Mouse (Mus musculus) thymus, adult 18-20 months (tissue): ENCODE data around the gene Gpr62.

Source experiments
- DNase-seq, 2 experiments: peaks; one replicate each; pipeline ENCODE4 v3.0.0; 2022; ENCODE audit warnings: mixed read lengths in 2 of 2

Gene Gpr62

DNA sequence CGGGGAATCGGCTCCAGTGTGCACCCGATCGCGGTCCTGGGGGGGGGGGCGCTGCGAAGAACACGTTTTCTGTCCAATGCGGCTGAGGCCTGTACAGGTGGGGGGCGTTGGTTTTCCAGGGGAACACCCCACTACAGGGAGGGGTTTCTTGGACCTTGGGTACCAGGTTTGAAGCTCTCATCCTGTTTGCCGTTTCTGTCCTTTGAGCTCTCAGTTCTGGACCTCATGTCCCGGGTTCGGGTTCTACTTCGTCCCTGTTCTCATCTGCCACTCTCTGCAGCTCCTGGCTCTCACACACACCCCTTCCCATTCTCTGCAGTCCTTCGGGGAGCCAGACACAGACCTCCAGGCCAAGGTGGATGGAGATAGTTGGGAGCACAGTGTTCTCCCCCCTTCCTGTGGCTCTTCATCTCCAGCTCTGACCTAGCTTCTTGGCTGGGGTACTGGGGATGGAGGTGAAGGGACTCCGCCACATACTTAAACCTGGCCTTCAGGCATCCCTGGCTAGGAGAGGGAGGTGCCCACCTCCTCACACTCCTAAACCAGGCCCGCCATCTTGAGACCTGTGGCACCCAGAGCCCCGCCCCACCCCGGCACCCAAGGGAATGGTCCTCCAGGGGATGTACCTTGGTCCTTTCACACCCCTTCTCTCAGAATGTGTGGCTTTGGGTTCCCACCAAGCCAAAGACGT is 11.5 kb downstream of the Gpr62 start:
- no peak for DNase-seq

DNA sequence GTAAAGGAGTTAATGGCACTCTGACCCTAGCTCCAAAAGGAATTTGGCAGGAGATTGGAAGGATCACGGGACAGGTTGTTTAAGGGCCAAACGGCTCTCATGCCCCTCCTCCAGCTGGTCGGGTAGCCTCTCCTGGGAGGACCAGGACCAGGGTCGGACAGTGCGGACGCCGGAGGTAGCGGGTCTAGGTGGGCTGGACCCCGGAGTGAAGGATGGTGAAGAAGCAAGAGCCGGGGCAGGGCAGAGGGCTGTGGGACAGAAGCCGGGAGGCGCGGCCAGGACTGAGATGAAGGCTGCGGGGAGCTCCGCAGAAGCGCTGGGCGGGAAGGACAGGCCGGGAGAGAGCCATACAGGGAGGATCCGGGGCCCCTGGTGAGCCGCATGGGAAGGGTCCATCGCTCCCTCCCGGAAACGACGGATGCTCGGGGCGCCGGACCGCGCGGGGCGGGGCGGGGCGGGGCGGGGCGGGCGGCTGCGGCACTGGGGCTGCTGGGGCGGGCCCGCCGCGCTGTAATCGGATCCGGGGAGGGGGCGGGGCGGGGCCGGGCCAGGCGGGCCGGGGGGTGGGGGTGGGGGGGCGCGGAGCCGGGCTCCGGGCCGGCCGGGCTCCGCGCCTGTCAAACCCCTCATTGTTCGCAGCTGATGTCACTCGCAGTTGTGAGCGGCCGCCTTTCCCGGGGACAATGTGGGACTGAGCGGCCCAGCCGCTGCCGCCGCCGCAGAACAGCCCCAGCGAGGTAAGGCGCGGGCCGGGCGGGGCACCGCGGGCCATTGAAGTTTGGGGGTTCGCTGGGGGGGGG is 12.3 kb downstream of the Gpr62 start, which contains the start of gene Pcbp4:
Gene Pcbp4 (plus strand): TSS at position 21 of the 800 bp plus-strand sequence.
- DNase-seq, result no peak

DNA sequence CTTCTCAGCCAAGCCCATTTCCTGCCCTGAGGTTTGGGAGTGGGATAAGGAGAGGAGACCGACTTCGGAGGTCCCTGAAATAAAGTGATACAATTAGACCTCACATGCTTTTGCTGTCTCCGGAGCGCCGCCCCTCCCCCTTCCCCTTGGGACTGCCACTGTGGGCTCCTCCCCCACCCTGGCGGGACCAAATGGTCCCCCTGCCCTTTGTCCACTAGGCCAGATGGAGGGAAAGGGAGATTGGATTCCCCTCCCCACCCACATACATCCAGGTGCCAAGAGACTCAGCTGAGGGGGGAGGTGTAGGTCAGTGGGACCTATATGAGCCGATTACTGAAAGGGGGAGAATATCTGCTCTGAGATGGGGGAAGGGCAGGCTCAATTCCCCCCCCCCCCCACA is 12.9 kb downstream of the Gpr62 start:
- no peak for DNase-seq

DNA sequence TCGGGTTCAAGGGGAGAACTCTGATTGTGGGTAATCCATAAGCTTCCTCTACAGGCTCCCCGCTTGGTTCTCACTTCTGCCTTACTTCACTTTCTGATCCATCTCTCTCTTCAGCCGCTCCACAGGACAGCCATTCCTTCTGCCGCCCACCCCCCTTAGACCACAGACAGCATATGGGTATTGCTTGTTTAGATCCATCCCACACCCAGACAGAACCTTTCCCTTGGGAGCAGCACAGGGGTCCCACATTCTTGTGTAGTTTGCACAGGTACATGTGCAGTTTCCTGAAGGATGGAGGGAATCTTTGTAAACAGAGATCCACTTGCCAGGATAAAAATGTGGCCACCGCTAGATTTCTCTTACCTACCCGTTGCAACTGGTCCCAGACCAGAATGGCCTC is 13.4 kb downstream of the Gpr62 start:
- no peak for DNase-seq

DNA sequence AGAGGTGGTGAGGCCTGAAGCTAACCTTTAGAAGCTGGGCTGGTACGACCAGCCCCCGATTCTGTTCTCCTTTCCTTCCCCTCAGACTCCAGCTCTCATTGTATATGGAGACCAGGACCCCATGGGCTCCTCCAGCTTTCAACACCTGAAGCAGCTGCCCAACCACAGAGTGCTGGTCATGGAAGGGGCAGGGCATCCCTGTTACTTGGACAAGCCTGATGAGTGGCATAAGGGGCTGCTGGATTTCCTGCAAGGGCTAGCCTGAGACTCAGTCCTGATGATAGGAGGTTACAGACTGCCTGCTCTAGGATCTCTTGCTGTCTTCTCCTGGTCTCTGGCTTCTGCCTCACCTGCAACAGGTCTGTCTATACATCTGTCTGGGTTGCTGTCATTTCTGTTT is 13.8 kb downstream of the Gpr62 start:
- no peak for DNase-seq

DNA sequence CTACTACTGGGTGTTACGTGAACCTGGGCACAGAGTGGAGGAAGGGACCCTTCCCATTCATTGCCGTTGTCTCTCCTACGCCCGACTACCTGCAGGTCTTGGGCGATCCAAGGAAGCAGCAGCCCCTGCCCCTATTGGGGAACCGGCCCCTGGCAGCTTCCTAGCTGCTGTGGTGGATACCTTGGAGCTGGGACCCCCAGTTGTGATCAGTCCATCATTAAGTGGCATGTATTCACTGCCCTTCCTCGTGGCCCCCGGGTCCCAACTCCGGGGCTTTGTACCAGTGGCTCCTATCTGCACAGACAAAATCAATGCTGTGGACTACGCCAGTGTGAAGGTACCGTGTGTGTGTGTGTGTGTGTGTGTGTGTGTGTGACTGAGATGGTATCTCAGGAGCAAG is 14.4 kb downstream of the Gpr62 start:
- no peak for DNase-seq

DNA sequence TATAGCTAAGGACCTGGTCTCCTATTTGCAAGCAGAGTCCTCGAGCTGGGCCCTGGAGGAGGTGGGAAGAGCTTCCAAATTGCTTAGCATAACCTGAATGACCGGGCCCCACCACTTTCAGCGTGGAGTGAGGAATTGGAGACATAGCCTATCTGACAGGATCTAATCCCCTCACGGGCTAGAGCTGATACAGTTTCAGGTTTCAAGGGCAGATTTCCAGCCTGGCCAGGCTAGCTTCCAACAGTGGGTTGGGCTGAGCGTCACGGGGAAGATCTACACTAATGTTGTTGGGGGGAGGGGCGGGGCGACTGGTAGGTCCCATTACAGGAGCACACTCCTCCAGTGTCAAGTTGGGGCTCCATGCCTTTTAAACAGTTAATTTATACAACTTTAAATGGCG is 15.1 kb downstream of the Gpr62 start:
- DNase-seq, result no peak

DNA sequence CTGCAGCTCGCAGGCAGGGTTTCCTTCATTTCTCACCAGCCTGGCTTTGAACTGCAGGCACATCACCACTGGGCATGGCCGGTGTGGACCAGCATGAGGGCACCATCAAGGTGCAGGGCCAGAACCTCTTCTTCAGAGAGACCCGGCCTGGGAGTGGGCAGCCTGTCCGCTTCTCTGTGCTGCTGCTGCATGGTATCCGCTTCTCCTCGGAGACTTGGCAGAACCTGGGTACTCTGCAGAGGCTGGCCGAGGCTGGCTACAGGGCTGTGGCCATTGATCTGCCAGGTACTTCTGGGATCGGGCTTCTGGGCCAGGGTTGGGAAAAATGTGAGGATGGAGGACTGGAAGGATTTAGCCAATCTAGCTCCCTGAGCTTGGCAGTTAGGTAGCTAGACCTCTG is 15.8 kb downstream of the Gpr62 start:
- no peak for DNase-seq

DNA sequence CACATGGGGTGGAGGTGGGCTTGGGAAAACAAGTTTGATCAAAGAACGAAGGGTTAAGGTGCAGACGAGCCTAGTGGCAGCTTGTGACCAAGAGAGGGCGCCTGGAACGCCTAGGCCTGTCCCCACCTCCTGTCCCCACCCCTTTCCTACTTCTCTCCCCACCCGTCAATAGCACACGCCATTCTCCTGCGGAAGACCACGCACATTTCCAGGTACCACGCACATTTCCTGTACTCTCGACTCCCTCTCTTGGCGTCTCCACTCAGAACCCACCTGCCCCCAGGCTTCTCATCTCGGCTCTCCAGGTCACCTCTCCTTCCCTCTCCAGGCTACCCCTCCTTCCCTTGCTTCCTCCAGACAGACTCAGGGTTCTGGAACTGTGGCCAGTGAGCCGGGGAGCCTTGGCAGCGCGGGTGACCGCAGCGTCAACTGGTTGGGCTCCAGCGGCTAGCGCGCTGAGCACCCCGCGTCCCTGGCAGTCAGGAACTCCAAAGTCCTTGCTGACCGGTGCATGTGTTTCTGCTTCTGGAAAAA is 17.2 kb downstream of the Gpr62 start:
- DNase-seq, result no peak

DNA sequence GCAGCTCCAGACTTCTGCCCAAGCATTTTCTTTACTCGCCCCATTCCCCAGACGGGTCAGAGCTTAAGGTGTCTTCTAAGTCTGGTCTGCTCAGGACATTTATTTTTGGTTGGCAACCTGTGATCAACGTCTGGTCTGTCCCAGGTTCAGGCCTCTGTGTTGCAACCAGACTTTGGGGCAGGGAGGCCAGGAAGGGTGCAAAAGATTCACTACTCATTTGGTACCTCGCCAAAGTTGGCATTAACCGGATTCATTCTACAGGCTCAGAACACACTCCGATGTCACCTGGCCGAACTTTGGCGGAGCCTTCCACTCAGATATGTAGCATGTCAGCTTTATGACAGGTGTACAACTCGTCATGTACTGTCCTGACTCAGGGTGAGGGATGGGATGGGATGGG is 17.8 kb downstream of the Gpr62 start:
- no peak for DNase-seq

DNA sequence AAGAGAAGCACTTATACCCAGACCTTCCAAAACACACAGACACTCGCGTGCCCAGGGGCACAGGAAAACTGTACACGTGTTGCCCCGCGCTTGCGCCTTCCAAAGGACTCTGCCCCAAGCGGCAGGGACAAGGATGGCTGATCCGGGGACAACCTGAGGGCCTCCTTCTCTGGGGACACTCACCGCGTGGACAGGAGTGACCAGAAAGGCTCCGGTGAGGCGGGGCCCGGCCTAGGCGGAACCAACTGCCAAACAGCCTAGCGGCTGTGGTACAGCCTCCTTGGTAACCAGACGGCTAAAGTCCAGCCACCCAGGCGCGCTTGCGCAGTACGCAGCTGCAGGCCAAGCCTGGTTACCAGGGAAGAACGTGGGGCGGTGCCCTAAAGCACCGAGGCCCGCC is 18.4 kb downstream of the Gpr62 start, which contains the start of the genes Abhd14b and Abhd14a:
Gene Abhd14b (plus strand): TSS at position 112 of the 400 bp plus-strand sequence.
Gene Abhd14a (minus strand): TSS at position 331 of the 400 bp plus-strand sequence.
- DNase-seq, result peak; percentile 70 to 72

DNA sequence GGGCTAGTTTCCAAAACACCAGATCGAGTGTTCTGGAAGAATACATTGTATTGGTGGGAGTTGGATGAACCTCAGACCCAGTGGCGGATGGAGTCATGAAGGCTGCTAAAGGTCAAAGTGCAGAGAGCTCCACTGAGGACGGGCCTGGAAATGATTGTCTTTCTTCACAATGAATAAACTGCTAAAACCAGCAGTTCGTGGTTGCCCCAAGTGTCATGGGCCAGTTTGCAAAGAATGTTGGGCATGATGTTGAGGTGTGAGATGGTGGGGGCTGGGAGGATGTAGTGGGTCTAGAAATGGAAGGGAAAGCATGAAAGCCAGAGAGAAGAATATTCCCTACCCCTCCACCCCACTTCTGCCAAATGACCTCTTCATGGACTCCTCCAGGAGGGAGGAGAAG is 20.9 kb downstream of the Gpr62 start:
- no peak for DNase-seq

DNA sequence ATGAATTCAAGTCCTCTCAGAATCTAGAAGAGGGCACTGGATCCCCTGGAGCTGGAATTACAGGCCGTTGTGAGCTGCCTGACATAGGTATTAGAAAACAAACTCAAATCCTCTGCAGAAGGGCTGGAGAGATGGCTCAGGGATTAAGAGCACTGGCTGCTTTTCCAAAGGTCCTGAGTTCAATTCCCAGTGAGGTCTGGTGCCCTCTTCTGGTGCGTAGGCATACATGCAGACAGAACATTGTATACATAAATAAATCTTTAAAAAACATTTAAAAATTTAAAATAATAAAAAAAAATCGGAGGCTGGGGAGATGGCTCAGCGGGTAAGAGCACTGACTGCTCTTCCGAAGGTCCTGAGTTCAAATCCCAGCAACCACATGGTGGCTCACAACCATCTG is 23.1 kb downstream of the Gpr62 start:
- DNase-seq, result no peak

DNA sequence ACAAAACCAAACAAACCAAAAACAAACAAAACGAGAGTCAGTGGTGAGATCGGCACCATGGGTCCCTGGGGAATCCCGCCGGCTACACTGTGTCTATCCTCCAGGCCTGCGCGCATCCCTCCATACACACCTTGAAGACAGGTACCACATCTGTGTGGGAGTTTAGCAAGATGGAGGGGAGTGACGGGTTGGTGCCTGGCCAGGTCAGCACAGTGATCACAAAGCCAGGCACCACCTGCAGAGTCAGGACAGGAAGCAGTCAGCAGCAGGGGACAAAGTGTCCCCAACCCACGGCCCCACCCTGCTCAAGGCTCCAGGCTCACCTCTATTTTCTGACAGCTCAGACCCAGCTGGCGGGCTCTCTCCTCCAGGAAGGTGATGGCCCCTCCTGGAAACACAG is 29.2 kb downstream of the Gpr62 start:
- DNase-seq, result no peak

DNA sequence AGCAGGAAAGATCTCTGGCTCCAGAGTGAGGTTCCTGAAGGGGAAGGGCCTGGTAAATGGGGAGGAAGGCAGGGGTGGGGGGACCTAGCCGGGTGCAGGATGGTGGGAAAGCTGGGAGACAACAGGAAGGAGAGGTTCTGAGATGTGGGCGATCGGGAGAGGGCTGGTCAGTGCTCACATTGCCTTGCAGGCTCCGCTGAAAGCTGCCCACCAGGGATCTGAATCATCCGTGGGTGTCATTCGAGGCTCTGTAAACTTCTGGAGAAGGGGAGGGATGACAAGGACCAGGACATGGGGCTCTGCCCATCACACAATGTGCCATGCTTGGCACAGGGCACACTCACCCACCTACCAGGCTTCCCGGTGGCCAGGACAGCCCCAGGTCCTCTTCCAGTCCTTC is 32.3 kb downstream of the Gpr62 start:
- no peak for DNase-seq

DNA sequence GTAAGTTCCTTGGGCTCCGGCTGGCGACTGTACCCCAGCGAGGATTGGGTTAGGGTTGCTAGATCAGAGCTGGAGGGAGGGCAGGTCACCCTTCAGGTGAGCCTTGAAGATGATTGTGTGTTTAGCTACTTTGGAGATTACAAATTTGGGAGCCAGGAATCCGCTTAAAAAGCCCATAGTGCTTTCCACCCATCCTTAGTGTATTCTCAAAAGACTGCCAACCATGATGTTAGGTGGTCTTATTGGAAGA is 35.8 kb downstream of the Gpr62 start:
- DNase-seq, result no peak

DNA sequence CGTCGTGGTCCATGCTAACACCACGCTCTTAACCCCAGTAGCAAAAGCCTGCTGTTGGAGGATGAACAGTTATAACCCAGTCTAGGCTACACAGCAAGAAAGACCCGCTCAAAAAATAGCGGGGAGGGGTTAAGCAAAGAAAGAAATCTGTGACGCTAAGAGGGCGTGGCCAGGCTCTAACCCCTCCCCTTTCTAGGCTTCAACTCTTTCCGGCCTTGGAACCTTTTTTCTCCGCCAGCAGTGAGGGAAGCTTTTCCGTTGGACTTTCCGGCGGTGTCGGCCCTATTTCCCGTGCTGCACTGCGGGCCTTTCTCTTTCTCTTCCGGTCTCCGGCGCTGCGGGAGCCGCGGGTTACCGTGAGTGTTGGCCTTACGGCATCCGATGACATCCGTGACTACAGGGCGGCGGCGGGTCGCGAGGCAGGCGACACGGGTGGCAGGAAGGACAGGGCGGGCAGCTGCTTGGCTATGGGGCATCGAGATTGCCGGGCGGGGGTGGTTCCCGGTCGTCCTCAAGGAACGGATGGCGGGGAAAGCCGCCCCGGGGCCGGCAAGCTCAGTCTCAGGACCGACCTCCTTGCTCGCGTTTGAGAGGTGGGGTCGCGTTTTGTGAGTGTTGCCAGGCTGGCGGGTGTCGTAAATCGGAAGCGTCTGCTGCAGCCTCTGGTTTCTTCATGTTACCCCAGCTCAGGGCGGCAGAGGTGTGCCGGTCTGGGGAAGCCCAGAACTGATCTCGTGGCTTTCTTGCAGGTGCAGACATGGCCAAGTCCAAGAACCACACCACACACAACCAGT is 36.3 kb downstream of the Gpr62 start, which contains the start of gene Rpl29:
Gene Rpl29 (plus strand): TSS at position 234 of the 794 bp plus-strand sequence.
- peak; percentile 83 to 91 for DNase-seq

DNA sequence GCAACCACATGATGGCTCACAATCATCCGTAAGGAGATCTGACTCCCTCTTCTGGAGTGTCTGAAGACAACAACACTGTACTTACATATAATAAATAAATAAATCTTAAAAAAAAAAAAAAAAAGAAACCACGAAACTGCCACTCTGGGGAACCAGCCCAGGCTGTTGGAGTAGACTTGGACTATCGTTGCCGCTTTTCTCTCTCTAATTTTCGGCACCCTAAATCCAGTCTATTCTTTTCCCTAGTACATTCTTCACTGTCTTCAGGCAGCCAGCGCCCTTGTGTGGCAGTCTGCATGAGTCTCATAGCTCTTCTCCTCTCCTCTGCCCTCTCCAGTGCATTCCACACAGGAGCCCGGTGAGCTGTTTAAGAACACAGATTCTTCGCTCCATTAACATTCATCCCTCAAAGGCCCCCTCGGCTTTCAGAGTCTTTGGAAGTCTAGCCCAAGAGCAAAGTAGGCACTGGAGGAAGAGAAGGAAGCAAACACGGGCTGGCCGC is 37.0 kb downstream of the Gpr62 start:
- DNase-seq, result no peak

DNA sequence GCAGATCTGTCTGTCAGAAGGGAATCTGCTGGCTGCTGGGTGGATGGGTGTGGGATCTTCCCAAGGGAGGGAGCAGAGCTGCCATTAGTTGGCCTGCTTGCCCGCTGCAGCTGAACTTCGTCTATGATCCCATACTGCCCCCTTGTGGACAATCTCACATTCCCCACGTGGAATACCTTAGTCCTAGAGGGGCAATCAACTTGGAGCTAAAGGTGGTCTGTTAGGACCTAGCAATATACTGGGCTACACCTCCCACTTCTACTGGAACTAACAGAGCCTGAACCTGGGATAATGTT is 43.9 kb downstream of the Gpr62 start:
- peak; percentile 49 to 58 for DNase-seq

DNA sequence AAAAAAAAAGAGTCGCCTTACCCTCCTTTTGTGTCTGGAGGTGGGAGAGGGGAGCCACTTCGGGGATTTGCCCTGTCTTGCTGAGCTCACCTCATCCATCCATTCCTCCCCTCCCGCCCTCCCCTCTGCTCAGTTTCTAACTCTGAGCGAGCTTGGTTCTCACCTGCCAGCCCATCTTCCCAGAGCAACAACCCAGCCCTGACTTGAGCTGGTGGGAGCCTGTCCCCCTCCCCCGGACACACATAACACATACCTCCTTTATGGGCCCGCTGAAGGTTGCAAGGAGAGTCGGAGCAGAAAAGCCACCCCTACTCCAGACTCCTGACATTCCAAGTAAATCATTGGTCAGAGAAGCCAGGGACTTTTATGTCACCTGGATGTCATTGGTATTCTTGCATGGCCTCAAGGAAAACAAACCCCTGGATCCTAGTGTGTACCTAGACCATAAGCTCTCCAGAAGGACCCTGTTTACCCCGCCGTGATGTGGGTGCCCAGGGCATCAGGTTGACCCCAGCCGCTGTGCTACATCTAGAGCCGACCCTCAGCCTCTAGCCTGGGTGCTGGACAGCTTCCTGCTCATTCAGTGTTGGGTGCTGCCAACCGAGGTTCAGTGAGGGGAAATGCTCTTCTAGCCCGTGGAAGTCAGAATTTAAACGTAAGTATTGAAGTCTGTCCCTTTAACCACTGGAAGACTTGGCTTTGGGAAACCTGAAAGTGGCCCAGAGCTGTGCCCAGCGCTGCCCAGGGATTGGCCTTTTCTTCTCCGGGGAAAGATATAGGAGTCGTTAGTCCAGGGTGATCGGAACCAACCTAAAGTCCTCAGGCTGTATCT is 44.5 kb downstream of the Gpr62 start:
- DNase-seq, result no peak

DNA sequence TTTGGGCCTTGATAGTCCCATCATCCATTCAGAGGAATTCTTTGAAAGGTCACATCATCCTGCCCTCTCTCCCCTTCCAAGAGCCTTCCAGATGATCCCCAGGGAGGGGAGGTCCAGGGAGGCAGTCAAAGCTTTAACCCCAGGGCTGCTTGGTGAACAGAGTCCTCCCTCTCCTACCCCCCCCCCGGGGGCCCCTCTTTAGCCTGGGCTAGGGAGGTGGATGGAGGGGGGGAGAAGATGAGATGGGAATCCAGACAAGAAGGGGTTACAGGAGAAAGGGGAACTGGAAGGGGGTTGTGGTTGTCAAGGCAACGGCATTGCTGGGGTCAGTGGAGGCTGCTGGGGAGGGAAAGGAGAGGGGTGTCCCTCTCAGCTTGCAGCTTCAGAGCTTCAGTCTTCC is 45.1 kb downstream of the Gpr62 start:
- DNase-seq, result no peak

DNA sequence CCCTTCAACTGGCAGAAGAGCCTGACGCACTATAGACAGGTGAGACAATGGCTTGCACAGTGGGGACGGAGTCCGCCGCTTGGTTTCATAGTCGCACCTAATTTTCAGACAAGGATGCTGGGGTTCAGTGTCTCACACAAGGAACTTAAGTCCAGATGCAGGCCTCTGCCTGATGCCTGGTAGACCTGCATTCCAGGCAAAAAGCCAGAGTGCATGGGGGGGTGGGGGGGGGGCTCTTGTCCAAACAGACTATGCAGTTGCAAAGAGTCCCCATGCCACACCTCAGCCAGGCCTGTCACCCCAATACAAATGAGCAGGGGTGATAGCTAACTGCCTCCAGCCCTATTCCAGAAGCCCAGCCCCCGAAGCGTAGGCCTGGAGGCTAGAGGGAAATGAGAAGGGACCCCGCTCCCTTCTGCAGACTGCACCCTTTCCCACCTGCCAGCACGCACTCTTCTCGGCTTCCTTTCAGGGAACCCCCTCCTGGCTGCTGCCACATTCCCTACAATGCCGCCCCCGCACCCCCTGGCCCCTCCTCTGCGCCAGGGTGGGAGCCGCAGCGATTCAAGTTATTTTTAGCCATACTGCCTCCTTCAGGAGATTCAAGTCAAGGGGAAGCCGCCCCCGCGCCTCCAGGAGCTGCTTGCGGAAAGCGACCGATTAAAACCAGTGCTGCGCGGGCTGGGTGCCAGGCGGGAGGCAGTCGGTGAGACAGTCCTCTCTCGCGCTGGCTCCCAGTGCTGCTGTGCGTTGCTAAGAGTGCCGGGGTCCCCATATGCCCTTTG is 47.7 kb downstream of the Gpr62 start:
- DNase-seq, result peak; percentile 28 to 37
